Mouse (Mus musculus) megakaryocyte progenitor cell, adult 5-6 weeks (primary cell): ENCODE data around the gene Stk38. TPM values are rescaled to one million over a fixed set of nuclear protein-coding genes. Genes with fewer than 3 reads are reported as not detected.

ENCODE experiments used
- ATAC-seq: replicated peaks from 2 replicates; pipeline ENCODE4 v1.8.0; 2016; ENCODE audit warnings: mild to moderate bottlenecking, moderate TSS enrichment, inconsistent platforms; ENCODE audit not compliant: poor library complexity
- total RNA-seq, 2 experiments: library from RNA; stranded (forward) in 1 of 2; stranded (reverse) in 1 of 2; fragments of 157-497, 149-512 nt in 1 of 2; fragments of 200-1000 nt in 1 of 2; gene quantifications; 2 replicates each; pipeline versions ENCODE4 v1.2.3 to v1.2.4; 2015 to 2017

The Stk38 gene
- total RNA-seq, 2 experiments from 2014 or later, result 50.8 to 97.1 TPM

- no peak for ATAC-seq
These were observed 46.2 kb downstream of the Stk38 start for GRCm38 (mm10) chr17:28961596-28961995.

GRCm38 (mm10) chr17:28960597-28960996 lies 47.2 kb downstream of the Stk38 start:
- ATAC-seq, result no peak

- no peak for ATAC-seq
These were observed 53.4 kb downstream of the Stk38 start for GRCm38 (mm10) chr17:28954416-28954815.

- ATAC-seq, result no peak
These were observed 54.5 kb downstream of the Stk38 start for GRCm38 (mm10) chr17:28953251-28953650.

GRCm38 (mm10) chr17:28951831-28952799 lies 55.7 kb downstream of the Stk38 start, which contains the start of gene Kctd20:
TSS of gene Kctd20 (plus strand) at chr17:28951950.
- ATAC-seq, result peak; percentile 76

GRCm38 (mm10) chr17:28950751-28951150 lies 57.0 kb downstream of the Stk38 start:
- no peak for ATAC-seq

DNA sequence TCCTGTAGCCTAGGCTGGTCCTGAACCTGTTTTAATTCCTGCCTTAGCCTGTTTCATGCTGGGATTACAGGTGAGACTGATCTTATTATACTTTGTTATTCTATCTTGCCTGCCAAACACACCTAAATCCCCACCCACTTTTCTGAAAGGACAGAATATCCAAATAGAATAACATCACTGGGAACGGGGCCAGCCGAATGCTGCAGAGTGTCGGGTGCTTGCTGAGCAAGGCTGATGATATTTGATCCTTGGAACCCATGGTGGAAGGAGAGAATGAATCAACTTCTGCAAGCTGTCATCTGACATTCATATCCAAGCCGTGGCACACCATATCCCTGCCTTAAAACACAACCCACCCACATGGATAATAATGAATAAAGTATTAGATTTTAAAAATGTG lies 59.1 kb downstream of the Stk38 start:
- no peak for ATAC-seq

DNA sequence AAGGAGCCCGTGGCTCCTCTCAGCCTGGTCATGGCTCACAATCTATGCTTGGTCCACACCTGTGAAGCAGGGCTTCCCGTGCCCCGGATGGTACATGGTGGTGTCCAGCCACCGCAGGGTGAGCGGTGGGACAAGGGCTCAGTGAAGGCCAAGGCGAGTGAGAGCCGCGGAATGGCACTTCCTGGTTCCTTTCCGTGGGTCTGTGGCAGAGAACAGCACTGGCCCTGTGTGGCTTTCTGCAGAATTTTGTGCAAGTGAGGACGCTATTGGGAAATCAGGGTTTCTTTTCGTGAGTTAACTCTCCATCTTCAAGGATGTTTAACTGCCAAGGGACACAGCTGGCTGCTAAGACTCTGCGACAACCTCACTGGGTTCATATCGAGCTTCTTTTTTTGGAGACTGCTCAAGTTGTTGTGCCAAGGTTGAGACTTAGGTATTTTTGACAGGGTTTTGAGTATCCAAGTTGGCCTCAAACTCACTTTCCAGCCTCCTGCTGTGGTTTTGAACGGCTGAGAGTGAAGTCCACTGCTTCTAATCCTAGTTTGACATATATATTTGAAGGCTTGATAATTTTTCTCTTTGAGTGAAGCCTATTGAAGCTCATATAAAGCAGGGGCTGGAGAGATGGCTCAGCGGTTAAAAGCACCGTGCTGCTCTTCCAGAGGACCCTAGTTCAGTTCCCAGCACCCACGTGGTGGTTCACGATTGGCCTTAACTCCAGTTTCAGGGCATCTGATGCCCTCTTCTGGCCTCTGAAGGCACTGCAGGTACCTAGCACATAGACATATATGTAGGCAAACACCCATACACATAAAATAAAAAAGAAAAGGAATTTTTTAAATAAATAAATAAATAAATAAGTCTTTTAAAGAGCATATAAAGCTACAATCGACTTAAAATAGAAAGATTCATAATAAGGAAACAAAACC lies 60.5 kb downstream of the Stk38 start:
- peak; percentile 58; the same call in 1 of the 2 replicates for ATAC-seq

DNA sequence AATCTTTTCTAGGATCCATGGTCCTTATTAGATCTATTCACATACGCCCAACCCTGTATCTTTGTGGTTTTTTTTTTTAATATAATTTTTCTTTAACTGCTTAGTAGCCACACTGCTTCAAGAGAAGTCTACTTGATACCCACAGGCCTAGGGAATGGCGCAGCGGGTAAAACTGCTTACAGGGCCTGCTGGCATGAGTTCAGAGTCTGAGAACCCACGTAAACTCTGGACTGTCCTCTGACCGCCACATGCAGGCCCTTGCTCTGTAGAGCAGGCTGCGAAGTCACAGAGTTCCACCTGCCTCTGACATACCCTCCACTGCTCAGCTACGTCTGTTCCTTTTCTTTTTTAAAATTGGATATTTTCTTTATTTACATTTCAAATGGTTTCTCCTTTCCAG lies 63.3 kb downstream of the Stk38 start:
- no peak for ATAC-seq

GRCm38 (mm10) chr17:28943740-28944139 lies 64.1 kb downstream of the Stk38 start, which contains the start of gene Pxt1:
TSS of gene Pxt1 (minus strand) at chr17:28943840.
- no peak for ATAC-seq

GRCm38 (mm10) chr17:28942101-28942500 lies 65.7 kb downstream of the Stk38 start:
- ATAC-seq, result peak; percentile 57

- ATAC-seq, result no peak
These were observed 66.8 kb downstream of the Stk38 start for GRCm38 (mm10) chr17:28940776-28941555.

DNA sequence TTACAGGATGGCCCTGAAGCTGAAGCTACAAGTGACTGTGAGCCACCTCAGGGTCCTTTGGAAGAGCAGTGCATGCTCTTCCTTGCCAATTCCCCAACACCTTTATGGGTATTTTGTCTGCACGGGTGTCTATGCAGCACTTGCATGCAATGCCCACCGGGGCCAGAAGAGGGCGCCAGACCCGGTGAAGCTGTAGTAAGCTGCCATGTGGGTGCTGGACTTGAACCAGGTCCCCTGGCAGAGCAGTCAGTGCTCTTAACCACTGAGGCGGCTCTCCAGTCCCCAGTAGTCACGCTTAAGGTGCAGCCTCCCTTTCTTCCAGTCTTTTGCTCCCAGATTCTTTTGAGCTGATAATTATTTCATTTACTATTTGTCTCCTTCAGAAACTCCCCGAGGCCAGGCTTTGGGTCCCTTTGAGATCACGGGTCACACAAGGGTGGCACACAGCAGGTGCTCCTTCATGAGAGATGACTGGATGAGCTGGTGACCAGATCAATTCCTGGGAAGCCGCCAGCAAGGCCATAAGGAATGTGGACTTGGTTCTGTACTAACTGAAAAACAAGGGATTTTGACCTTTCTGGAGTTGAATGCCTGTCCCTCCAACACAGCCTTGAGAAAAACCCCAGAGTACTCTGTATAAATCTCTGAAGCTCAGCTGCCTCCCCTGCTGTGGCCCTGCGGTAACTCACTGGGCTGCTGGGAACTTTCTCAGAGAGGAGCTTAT lies 71.0 kb downstream of the Stk38 start:
- ATAC-seq, result peak; percentile 64

- 0 out of 2 replicates have a peak, but pooled peaks have one; percentile 4 for ATAC-seq
These were observed 71.7 kb downstream of the Stk38 start for GRCm38 (mm10) chr17:28936133-28936532.

DNA sequence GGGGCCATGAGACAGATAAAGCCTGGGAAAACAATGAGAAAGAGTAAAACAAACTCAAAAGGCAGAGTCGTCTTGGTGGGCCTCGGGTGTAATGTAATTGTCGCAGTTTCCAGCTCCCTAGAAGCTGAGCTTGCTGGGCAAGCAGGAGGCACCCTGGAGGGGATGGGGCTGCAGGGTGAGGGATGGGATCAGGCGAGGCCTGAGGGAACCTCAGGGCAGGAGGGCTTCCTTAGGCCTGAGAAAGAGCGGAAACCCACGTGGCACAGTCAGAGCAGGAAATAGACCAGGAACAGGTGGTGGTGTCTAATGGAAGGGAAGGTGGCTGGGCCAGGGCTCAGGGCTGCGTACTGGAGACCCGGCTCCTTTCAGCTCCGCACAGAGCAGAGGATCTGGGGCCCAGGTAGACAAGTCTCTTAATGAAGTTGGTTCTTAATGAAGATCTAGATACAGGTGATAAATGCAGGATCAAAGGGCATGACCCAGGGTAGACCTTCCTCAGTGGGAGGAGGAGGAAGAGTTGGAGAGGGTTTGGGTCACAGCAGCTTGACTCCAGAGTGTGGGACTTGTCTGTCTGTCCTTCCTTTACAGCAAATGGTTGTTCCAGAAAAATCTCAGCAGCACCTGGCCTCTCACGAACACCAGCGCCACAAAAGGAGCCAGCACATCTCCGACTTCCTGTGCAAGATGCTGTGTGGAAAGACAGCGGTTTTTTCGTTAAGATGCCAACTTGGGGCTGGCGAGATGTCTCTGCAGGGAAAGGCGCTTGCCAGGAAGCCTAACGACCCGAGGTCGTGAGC lies 73.5 kb downstream of the Stk38 start:
- ATAC-seq, result no peak

GRCm38 (mm10) chr17:28932274-28932673 lies 75.5 kb downstream of the Stk38 start:
- ATAC-seq, result no peak

DNA sequence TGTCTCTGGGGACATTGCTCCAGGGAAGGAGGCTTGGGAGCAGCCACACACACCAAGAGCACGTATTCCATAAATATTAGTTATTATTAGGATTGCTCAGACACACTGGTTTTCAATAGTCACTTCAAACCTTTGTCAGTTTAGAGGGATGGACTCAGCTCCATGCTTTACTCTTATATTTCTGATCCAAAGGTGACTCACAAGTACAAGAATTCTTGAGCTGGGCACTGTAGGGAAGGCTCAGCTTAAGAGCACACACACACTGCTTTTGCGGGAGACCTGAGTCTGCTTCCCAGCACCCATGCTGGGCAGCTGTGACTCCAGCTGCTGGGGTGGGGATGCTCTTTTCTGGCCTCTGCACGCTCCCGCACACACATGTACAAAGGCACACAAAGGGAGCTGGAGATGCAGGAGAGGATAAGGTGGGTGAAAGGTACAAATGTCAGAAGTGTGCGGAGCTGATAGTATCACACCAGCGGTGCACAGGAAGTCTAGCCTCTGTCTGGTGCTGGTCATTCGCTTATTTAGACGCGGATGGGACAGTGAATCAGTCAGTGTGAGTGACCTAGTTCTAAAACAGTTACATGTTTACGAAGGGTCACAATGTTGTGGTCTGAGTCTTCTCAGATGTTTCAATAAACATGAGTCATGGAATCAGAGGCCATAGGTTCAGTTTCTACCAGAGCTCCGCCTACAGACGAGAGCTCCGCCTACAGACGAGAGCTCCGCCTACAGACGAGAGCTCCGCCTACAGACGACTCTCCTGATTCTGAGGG lies 76.2 kb downstream of the Stk38 start:
- no peak for ATAC-seq

DNA sequence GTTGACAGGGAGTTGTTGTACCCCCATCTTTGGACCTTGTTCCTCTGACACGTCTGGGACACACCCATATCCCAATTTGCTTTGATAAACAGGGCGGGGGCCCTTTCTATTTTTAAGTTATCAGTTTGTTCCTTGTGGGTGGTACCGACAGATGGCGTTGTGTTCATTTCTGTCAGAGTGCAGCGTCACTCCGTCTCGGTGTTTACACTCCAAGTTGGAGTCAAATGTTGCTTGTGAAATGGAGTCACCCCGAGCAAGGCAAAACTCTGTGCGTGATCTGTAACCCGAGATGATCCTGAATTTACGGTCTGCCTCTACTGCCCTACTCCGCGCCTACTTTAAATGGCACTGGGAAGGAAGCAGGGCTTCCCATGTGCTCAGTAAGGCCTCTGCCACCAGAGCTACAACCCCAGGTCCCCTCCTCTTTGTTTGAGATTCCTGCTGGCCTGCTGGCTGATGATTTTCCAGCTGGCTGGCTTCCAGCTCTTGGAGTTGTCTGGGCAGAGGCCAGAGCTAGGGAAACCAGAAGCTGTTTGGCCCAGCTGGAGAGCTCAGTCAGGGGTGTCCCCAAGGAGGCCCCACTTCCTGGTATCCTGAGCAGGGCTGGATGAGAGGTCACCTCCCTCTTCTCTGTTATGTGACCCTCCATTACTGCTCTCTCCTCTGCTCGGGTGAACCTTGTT lies 77.3 kb downstream of the Stk38 start:
- peak; percentile 86 for ATAC-seq
